Mouse (Mus musculus): ENCODE measurements around the gene Hoxa6. TPM values are rescaled to one million over a fixed set of nuclear protein-coding genes. Genes with fewer than 3 reads are reported as not detected.

The Hoxa6 gene
- polyA plus RNA-seq, 1 experiment: 3.7 TPM

- DNase-seq (ENCODE audit: low read depth): no peak
- TF ChIP-seq CTCF (IDR thresholded peaks at IDR 0.05; ENCODE audit: borderline replicate concordance, extremely low read depth, insufficient read depth, insufficient read length) (no peak), POLR2A (IDR thresholded peaks at IDR 0.05; ENCODE audit: borderline replicate concordance, extremely low read depth, insufficient read depth, insufficient read length, poor library complexity, severe bottlenecking) (no peak)
Measured at GRCm38 (mm10) chr6:52232568-52232965, 24.0 kb upstream of the Hoxa6 start.

DNA sequence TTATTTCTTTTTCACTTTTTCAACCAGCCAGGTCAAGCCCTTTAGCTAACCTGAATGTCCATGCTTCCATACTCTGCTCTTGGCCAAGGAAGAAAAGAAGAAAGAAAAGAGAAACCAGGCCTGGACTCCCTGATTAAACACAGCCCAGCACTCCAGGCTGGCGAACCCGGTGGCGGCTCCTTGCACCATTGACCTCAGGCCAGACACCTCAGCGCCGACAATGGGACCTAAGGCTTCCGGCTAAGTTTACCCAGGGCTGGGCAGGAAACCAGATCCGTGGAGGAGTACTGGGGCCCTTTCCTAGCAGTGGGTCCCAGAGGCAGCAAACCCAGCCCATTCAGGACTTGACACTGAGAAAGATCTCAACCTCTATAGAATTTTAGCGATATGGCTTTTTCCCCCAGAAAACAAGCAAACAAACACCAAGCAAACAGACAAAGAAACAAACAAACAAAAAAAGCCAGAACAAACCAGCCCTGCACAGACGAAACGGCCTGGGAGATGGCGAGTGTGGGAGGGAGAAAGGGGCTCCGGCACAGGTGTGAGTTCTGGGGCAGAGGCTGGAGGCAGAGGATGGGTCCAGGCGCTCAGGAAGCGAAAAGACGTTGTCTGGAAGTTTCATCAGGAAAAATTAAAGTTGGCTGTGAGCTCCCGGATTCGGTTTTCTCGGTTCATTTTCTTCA, 23.5 kb upstream of the Hoxa6 start:
- DNase-seq (ENCODE audit: low read depth): no peak
- TF ChIP-seq CTCF (IDR thresholded peaks at IDR 0.05; ENCODE audit: borderline replicate concordance, extremely low read depth, insufficient read depth, insufficient read length) (no peak), POLR2A (IDR thresholded peaks at IDR 0.05; ENCODE audit: borderline replicate concordance, extremely low read depth, insufficient read depth, insufficient read length, poor library complexity, severe bottlenecking) (no peak)

DNA sequence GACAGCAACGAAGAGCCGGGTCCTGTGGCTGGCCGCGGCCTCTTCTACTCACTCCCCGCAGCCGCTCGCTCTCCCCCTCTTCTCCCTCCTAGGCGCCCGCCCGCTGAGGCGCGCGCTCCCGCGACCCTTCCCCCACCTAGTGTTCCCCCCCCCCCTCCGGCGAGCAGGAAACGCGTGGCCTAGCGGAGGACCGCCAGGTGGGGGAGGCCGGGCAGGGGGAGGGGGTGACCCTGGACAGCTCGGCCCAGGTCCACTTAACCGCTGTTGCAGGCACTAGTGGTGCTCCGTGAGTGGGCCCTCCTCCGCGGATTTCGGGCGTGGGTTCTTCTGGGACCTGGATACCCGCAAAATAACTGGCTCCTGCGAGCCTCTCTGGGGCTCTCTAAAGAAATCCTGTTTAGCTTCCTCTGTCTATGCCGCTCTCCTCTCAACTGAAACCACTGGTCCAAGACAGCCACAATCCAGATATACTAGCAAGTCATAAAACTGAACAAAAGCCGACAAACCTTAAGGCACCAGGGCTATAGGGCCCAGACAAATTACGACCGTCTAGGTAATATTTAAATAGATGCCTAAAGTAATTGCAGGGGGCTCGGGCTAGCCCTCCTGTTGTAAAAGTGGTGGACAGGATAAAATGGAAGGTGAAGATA, 22.1 kb upstream of the Hoxa6 start, which contains the start of gene Hoxa9:
Gene Hoxa9, minus strand, starts transcription at position 574 of the 650 bp plus-strand sequence.
- TF ChIP-seq CTCF (IDR thresholded peaks at IDR 0.05; ENCODE audit: borderline replicate concordance, extremely low read depth, insufficient read depth, insufficient read length) (no peak), POLR2A (IDR thresholded peaks at IDR 0.05; ENCODE audit: borderline replicate concordance, extremely low read depth, insufficient read depth, insufficient read length, poor library complexity, severe bottlenecking) (no peak)
- DNase-seq (ENCODE audit: low read depth): no peak

- TF ChIP-seq POLR2A (IDR thresholded peaks at IDR 0.05; ENCODE audit: borderline replicate concordance, extremely low read depth, insufficient read depth, insufficient read length, poor library complexity, severe bottlenecking): no peak
- no peak for TF ChIP-seq CTCF (IDR thresholded peaks at IDR 0.05; ENCODE audit: borderline replicate concordance, extremely low read depth, insufficient read depth, insufficient read length)
- no peak for DNase-seq (ENCODE audit: low read depth)
Measured at GRCm38 (mm10) chr6:52229558-52230416, 21.3 kb upstream of the Hoxa6 start.

- no peak for DNase-seq (ENCODE audit: low read depth)
- TF ChIP-seq POLR2A (IDR thresholded peaks at IDR 0.05; ENCODE audit: borderline replicate concordance, extremely low read depth, insufficient read depth, insufficient read length, poor library complexity, severe bottlenecking) (no peak), CTCF (IDR thresholded peaks at IDR 0.05; ENCODE audit: borderline replicate concordance, extremely low read depth, insufficient read depth, insufficient read length) (no peak)
Measured at GRCm38 (mm10) chr6:52228475-52229465, 20.2 kb upstream of the Hoxa6 start.

GRCm38 (mm10) chr6:52227470-52228222, 19.1 kb upstream of the Hoxa6 start:
- DNase-seq (ENCODE audit: low read depth): no peak
- TF ChIP-seq POLR2A (IDR thresholded peaks at IDR 0.05; ENCODE audit: borderline replicate concordance, extremely low read depth, insufficient read depth, insufficient read length, poor library complexity, severe bottlenecking): no peak
- TF ChIP-seq CTCF (IDR thresholded peaks at IDR 0.05; ENCODE audit: borderline replicate concordance, extremely low read depth, insufficient read depth, insufficient read length): no peak

- DNase-seq (ENCODE audit: low read depth): no peak
- no peak for TF ChIP-seq POLR2A (IDR thresholded peaks at IDR 0.05; ENCODE audit: borderline replicate concordance, extremely low read depth, insufficient read depth, insufficient read length, poor library complexity, severe bottlenecking)
- no peak for TF ChIP-seq CTCF (IDR thresholded peaks at IDR 0.05; ENCODE audit: borderline replicate concordance, extremely low read depth, insufficient read depth, insufficient read length)
Measured at GRCm38 (mm10) chr6:52226569-52227257, 18.2 kb upstream of the Hoxa6 start.

- TF ChIP-seq POLR2A (IDR thresholded peaks at IDR 0.05; ENCODE audit: borderline replicate concordance, extremely low read depth, insufficient read depth, insufficient read length, poor library complexity, severe bottlenecking) (no peak), CTCF (IDR thresholded peaks at IDR 0.05; ENCODE audit: borderline replicate concordance, extremely low read depth, insufficient read depth, insufficient read length) (no peak)
- no peak for DNase-seq (ENCODE audit: low read depth)
Measured at GRCm38 (mm10) chr6:52225612-52226568, 17.4 kb upstream of the Hoxa6 start.
